Mouse (Mus musculus): ENCODE measurements around the gene Pard3b. TPM values are rescaled to one million over a fixed set of nuclear protein-coding genes. Genes with fewer than 3 reads are reported as not detected.
A peak's percentile ranks its signal among the peaks of the same experiment; 100 is the strongest.

Pard3b gene
- total and polyA plus RNA-seq, 3 experiments, result 2.2 to 13.9 (median 13.8) TPM

GRCm38 (mm10) chr1:62522761-62523160 is 884.1 kb downstream of the Pard3b start:
- H3K4me1 ChIP-seq (ENCODE audit: control insufficient read depth, insufficient read depth, low read length), result peaks cover 4% of the 10 kb centered on the region; the same call in 1 of the 2 replicates
- no peak overlapping the region for H3K4me3 ChIP-seq
- H3K79me2 ChIP-seq (replicated peaks; ENCODE audit: control insufficient read depth, insufficient read depth, low read length), result no peaks in the 10 kb centered on the region
- 45% methylated on average over 2 of the region's 2 CpGs for WGBS
- no peak overlapping the region for H3K9ac ChIP-seq (ENCODE audit: low read depth, low read length)
- H3K36me3 ChIP-seq (ENCODE audit: control insufficient read depth, insufficient read depth, low read length), result no peaks in the 10 kb centered on the region
- H3K27ac ChIP-seq, result no peak overlapping the region
- peaks cover 2% of the 10 kb centered on the region; the same call in 1 of the 2 replicates for H3K27me3 ChIP-seq (ENCODE audit: control insufficient read depth, insufficient read depth, low read length)
- DNase-seq, result peak; percentile 18 to 19
- TF ChIP-seq POLR2A (IDR thresholded peaks at IDR 0.05; ENCODE audit: insufficient read depth, low read depth, low read length), result no peak
- TF ChIP-seq CTCF (IDR thresholded peaks at IDR 0.05), result no peak
- no peak for TF ChIP-seq EP300 (IDR thresholded peaks at IDR 0.05; ENCODE audit: insufficient read depth, low read depth, low read length)
- intact Hi-C loops (cut with DNase I), result no loop called here

GRCm38 (mm10) chr1:62527788-62528187 is 889.2 kb downstream of the Pard3b start:
- H3K4me3 ChIP-seq, result no peak overlapping the region
- intact Hi-C loops (cut with DNase I), result no loop called here
- no peaks in the 10 kb centered on the region for H3K4me1 ChIP-seq (ENCODE audit: control insufficient read depth, insufficient read depth, low read length)
- no peaks in the 10 kb centered on the region for H3K36me3 ChIP-seq (ENCODE audit: control insufficient read depth, insufficient read depth, low read length)
- no peak overlapping the region for H3K27ac ChIP-seq
- H3K9ac ChIP-seq (ENCODE audit: low read depth, low read length), result no peak overlapping the region
- TF ChIP-seq CTCF (IDR thresholded peaks at IDR 0.05), result no peak
- no peak for TF ChIP-seq POLR2A (IDR thresholded peaks at IDR 0.05; ENCODE audit: insufficient read depth, low read depth, low read length)
- no peak for TF ChIP-seq EP300 (IDR thresholded peaks at IDR 0.05; ENCODE audit: insufficient read depth, low read depth, low read length)
- no peaks in the 10 kb centered on the region for H3K79me2 ChIP-seq (replicated peaks; ENCODE audit: control insufficient read depth, insufficient read depth, low read length)
- no peaks in the 10 kb centered on the region for H3K27me3 ChIP-seq (ENCODE audit: control insufficient read depth, insufficient read depth, low read length)
- 75% methylated on average over 7 of the region's 7 CpGs for WGBS
- DNase-seq, result no peak

GRCm38 (mm10) chr1:62529941-62530340 is 891.3 kb downstream of the Pard3b start:
- Histone ChIP-seq H3K79me2 (replicated peaks; ENCODE audit: control insufficient read depth, insufficient read depth, low read length) (no peaks in the 10 kb centered on the region), H3K27me3 (ENCODE audit: control insufficient read depth, insufficient read depth, low read length) (no peaks in the 10 kb centered on the region), H3K4me3 (no peak overlapping the region), H3K27ac (no peak overlapping the region), H3K9ac (ENCODE audit: low read depth, low read length) (no peak overlapping the region), H3K4me1 (ENCODE audit: control insufficient read depth, insufficient read depth, low read length) (no peaks in the 10 kb centered on the region), H3K36me3 (ENCODE audit: control insufficient read depth, insufficient read depth, low read length) (no peaks in the 10 kb centered on the region)
- WGBS, result 87% methylated on average over 8 of the region's 8 CpGs
- DNase-seq, result no peak
- intact Hi-C loops (cut with DNase I), result no loop called here
- no peak for TF ChIP-seq EP300 (IDR thresholded peaks at IDR 0.05; ENCODE audit: insufficient read depth, low read depth, low read length)
- no peak for TF ChIP-seq CTCF (IDR thresholded peaks at IDR 0.05)
- TF ChIP-seq POLR2A (IDR thresholded peaks at IDR 0.05; ENCODE audit: insufficient read depth, low read depth, low read length), result no peak

GRCm38 (mm10) chr1:62532426-62533126 is 894.0 kb downstream of the Pard3b start:
- Histone ChIP-seq H3K4me1 (ENCODE audit: control insufficient read depth, insufficient read depth, low read length) (no peaks in the 10 kb centered on the region), H3K4me3 (no peak overlapping the region), H3K27ac (no peak overlapping the region), H3K79me2 (replicated peaks; ENCODE audit: control insufficient read depth, insufficient read depth, low read length) (no peaks in the 10 kb centered on the region), H3K36me3 (ENCODE audit: control insufficient read depth, insufficient read depth, low read length) (no peaks in the 10 kb centered on the region), H3K9ac (ENCODE audit: low read depth, low read length) (no peak overlapping the region), H3K27me3 (ENCODE audit: control insufficient read depth, insufficient read depth, low read length) (no peaks in the 10 kb centered on the region)
- WGBS, result 88% methylated on average over 10 of the region's 10 CpGs
- no peak for TF ChIP-seq POLR2A (IDR thresholded peaks at IDR 0.05; ENCODE audit: insufficient read depth, low read depth, low read length)
- TF ChIP-seq EP300 (IDR thresholded peaks at IDR 0.05; ENCODE audit: insufficient read depth, low read depth, low read length), result no peak
- no peak for TF ChIP-seq CTCF (IDR thresholded peaks at IDR 0.05)
- DNase-seq, result no peak
- intact Hi-C loops (cut with DNase I), result no loop called here

- Histone ChIP-seq H3K9ac (ENCODE audit: low read depth, low read length) (no peak overlapping the region), H3K4me3 (no peak overlapping the region), H3K27ac (no peak overlapping the region), H3K4me1 (ENCODE audit: control insufficient read depth, insufficient read depth, low read length) (no peaks in the 10 kb centered on the region), H3K79me2 (replicated peaks; ENCODE audit: control insufficient read depth, insufficient read depth, low read length) (no peaks in the 10 kb centered on the region), H3K36me3 (ENCODE audit: control insufficient read depth, insufficient read depth, low read length) (no peaks in the 10 kb centered on the region), H3K27me3 (ENCODE audit: control insufficient read depth, insufficient read depth, low read length) (no peaks in the 10 kb centered on the region)
- intact Hi-C loops (cut with DNase I), result no loop called here
- DNase-seq, result no peak
- no peak for TF ChIP-seq CTCF (IDR thresholded peaks at IDR 0.05)
- no peak for TF ChIP-seq EP300 (IDR thresholded peaks at IDR 0.05; ENCODE audit: insufficient read depth, low read depth, low read length)
- no peak for TF ChIP-seq POLR2A (IDR thresholded peaks at IDR 0.05; ENCODE audit: insufficient read depth, low read depth, low read length)
- 69% methylated on average over 4 of the region's 4 CpGs for WGBS
These were observed 910.3 kb downstream of the Pard3b start for GRCm38 (mm10) chr1:62548953-62549352.

- Histone ChIP-seq H3K79me2 (replicated peaks; ENCODE audit: control insufficient read depth, insufficient read depth, low read length) (no peaks in the 10 kb centered on the region), H3K27me3 (ENCODE audit: control insufficient read depth, insufficient read depth, low read length) (no peaks in the 10 kb centered on the region), H3K9ac (ENCODE audit: low read depth, low read length) (no peak overlapping the region), H3K27ac (no peak overlapping the region), H3K36me3 (ENCODE audit: control insufficient read depth, insufficient read depth, low read length) (no peaks in the 10 kb centered on the region), H3K4me1 (ENCODE audit: control insufficient read depth, insufficient read depth, low read length) (no peaks in the 10 kb centered on the region), H3K4me3 (no peak overlapping the region)
- TF ChIP-seq CTCF (IDR thresholded peaks at IDR 0.05), result no peak
- WGBS, result 61% methylated on average over 2 of the region's 2 CpGs
- intact Hi-C loops (cut with DNase I), result no loop called here
- DNase-seq, result no peak
These were observed 911.9 kb downstream of the Pard3b start for GRCm38 (mm10) chr1:62550546-62550945.
